Mouse (Mus musculus) stomach, embryonic 14.5 days (tissue): Measurements from ENCODE around the gene Pou6f1. TPM values are rescaled to one million over a fixed set of nuclear protein-coding genes. Genes with fewer than 3 reads are reported as not detected.

ENCODE experiments used
- ATAC-seq: fragments of 200-750 bp; cut with Nextera tagmentation; 2 replicates; pipeline ENCODE4 v1.8.0; 2017; ENCODE audit warnings: low read depth, moderate TSS enrichment; ENCODE audit not compliant: insufficient number of reproducible peaks, insufficient read depth, low FRiP score
- H3K27ac ChIP-seq: fragments of 300-500 bp; sonication (generic); 2 replicates; pipeline ENCODE4 v1.5.1; 2014; ENCODE audit warnings: mild to moderate bottlenecking, low read length, moderate library complexity, mixed read lengths
- H3K27me3 ChIP-seq: fragments of 300-500 bp; sonication (generic); 2 replicates; pipeline ENCODE4 v1.6.1; 2014; ENCODE audit warnings: low read length, control low read depth, mixed read lengths; ENCODE audit not compliant: control insufficient read depth, insufficient read depth
- H3K36me3 ChIP-seq: fragments of 300-500 bp; sonication (generic); 2 replicates; pipeline ENCODE4 v1.6.1; 2014; ENCODE audit warnings: mild to moderate bottlenecking, control low read depth, low read length, moderate library complexity, mixed read lengths; ENCODE audit not compliant: control insufficient read depth, insufficient read depth
- H3K4me1 ChIP-seq: fragments of 300-500 bp; sonication (generic); 2 replicates; pipeline ENCODE4 v1.6.1; 2014; ENCODE audit warnings: low read length, control low read depth, mixed read lengths; ENCODE audit not compliant: control insufficient read depth, insufficient read depth
- H3K4me2 ChIP-seq: fragments of 300-500 bp; sonication (generic); replicated peaks from 2 replicates; pipeline ENCODE4 v1.6.1; 2014; ENCODE audit warnings: low read depth, low read length, control low read depth
- H3K4me3 ChIP-seq: fragments of 300-500 bp; sonication (generic); 2 replicates; pipeline ENCODE4 v1.5.1; 2014; ENCODE audit warnings: low read depth, low read length, control low read depth
- H3K9ac ChIP-seq: fragments of 300-500 bp; sonication (generic); replicated peaks from 2 replicates; pipeline ENCODE4 v1.6.1; 2014; ENCODE audit warnings: low read depth, mild to moderate bottlenecking, control low read depth, low read length, moderate library complexity, mixed read lengths
- H3K9me3 ChIP-seq: fragments of 300-500 bp; sonication (generic); 2 replicates; pipeline ENCODE4 v1.6.1; 2016; ENCODE audit warnings: low read depth, low read length, control low read depth; ENCODE audit not compliant: control insufficient read depth
- WGBS: fragments of 180-500 bp; shearing (Covaris S2); extraction: QIAGEN DNeasy Blood & Tissue Kit; methylation state at CpG from one replicate; pipeline ENCODE4 v1.1.7; 2014; 5-methylcytosine and 5-hydroxymethylcytosine counted together
- polyA plus RNA-seq: library from polyadenylated mRNA; unstranded; fragments of >200 nt; fragmentation: Nextera tagmentation; extraction: Ambion mirVana; gene quantifications from 2 replicates; pipeline ENCODE4 v1.2.1, GENCODE M21; 2014

Gene Pou6f1
- polyA plus RNA-seq: 9.3 and 9.6 TPM in 2 replicates

GRCm38 (mm10) chr15:100599276-100600046 lies at the start of gene Pou6f1:
TSS of gene Pou6f1 (minus strand) at chr15:100599984.
- no peaks in the 10 kb centered on the region for H3K9me3 ChIP-seq
- no peaks in the 10 kb centered on the region for H3K36me3 ChIP-seq
- peak within 1 kb of the TSS; percentile 21; the same call in 1 of the 2 replicates for H3K27ac ChIP-seq
- peak within 1 kb of the TSS; percentile 69 for H3K9ac ChIP-seq
- ATAC-seq: peak; percentile 73; the same call in 1 of the 2 replicates
- peak within 1 kb of the TSS; percentile 74 for H3K4me3 ChIP-seq
- peak within 1 kb of the TSS; percentile 98 for H3K4me2 ChIP-seq
- WGBS: under 1% methylated on average over 71 of the region's 76 CpGs
- H3K27me3 ChIP-seq: no peaks in the 10 kb centered on the region
- H3K4me1 ChIP-seq: 0 out of 2 replicates have a peak, but pooled peaks cover 4% of the 10 kb centered on the region

GRCm38 (mm10) chr15:100646161-100646560 lies 46.4 kb upstream of the Pou6f1 start:
- Histone ChIP-seq H3K4me2 (no peak overlapping the region), H3K27me3 (no peaks in the 10 kb centered on the region), H3K9ac (no peak overlapping the region), H3K9me3 (no peaks in the 10 kb centered on the region), H3K27ac (no peak overlapping the region), H3K4me3 (no peak overlapping the region), H3K4me1 (no peaks in the 10 kb centered on the region), H3K36me3 (no peaks in the 10 kb centered on the region)
- 79% methylated on average over 6 of the region's 6 CpGs for WGBS
- no peak for ATAC-seq

- peaks cover 6% of the 10 kb centered on the region; the same call in 1 of the 2 replicates for H3K27me3 ChIP-seq
- no peak overlapping the region for H3K9ac ChIP-seq
- no peaks in the 10 kb centered on the region for H3K36me3 ChIP-seq
- no peak overlapping the region for H3K4me3 ChIP-seq
- no peak overlapping the region for H3K4me2 ChIP-seq
- no peaks in the 10 kb centered on the region for H3K9me3 ChIP-seq
- no peak overlapping the region for H3K27ac ChIP-seq
- no peak for ATAC-seq
- H3K4me1 ChIP-seq: no peaks in the 10 kb centered on the region
- 91% methylated on average over 7 of the region's 7 CpGs for WGBS
These were observed 42.7 kb upstream of the Pou6f1 start for GRCm38 (mm10) chr15:100642451-100642850.

DNA sequence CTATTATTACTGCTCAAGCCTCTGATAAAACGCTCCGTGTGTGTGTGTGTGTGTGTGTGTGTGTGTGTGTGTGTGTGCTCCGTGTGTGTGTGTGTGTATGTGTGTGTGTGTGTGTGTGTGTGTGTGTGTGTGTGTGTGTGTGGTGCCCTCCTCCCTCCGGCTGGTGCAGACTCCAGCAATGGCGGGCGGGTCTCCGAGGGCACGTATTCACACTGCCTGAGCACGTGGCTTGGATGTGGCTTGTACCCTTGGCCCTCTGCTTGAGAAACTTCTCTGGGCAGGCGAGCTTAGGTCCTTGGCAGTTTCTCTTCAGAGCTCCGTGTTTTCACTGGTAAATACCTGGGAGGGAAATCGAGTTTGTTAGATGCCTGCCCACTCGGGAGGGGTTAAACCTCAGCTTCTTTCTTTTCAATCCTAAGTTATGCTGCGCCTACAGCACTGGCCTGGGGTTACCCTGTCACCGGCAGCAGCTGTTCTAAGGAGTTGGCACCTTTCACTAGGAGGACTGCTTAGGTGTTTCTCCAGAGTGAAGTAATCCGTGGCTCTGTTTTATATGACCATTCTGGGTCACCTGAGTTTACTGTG lies 41.5 kb upstream of the Pou6f1 start:
- H3K9ac ChIP-seq: no peak overlapping the region
- H3K27me3 ChIP-seq: peaks cover 6% of the 10 kb centered on the region; the same call in 1 of the 2 replicates
- no peaks in the 10 kb centered on the region for H3K4me1 ChIP-seq
- WGBS: 70% methylated on average over 15 of the region's 16 CpGs
- no peak overlapping the region for H3K27ac ChIP-seq
- ATAC-seq: no peak
- no peak overlapping the region for H3K4me3 ChIP-seq
- H3K4me2 ChIP-seq: no peak overlapping the region
- no peaks in the 10 kb centered on the region for H3K36me3 ChIP-seq
- H3K9me3 ChIP-seq: no peaks in the 10 kb centered on the region

DNA sequence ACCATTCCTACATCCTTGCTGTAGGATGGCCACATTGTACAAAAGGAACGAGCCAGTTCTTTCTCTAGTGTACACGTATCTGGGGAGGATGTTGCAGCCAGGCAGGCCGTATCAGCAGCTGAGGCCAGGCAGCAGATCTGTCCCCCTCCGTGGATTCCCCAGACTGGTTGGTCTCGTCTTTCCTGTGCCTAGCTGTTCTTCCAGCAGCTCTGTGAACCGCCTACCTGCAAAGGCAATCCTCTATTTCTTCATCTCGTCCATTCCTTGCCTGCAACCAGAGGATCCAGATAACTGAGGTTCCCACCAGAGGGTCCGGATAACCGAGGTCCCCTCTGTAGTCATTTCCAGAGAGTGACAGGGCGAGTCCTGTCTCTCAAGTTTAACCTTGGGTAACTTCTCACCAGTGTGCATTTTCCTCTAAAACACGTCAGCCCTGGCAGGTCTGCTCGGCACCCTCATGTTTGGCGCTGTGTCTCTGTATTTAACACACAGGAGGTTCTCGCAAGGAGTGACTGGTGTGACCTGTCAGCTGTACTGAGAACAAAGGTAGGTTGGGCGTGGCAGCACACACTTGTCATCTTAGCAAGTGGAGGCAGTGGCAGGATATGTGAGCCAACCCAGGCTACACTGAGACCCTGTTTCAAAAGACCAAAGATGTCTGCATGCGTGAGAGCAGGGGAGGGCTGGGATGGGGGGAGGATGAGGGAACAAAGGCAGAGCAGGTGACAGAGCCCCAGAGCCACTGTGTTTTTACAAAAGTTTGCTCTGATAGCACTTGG lies 40.4 kb upstream of the Pou6f1 start:
- no peaks in the 10 kb centered on the region for H3K36me3 ChIP-seq
- H3K27me3 ChIP-seq: peaks cover 9% of the 10 kb centered on the region; the same call in 1 of the 2 replicates
- no peak for ATAC-seq
- H3K4me3 ChIP-seq: no peak overlapping the region
- 62% methylated on average over 16 of the region's 16 CpGs for WGBS
- no peaks in the 10 kb centered on the region for H3K4me1 ChIP-seq
- H3K9me3 ChIP-seq: no peaks in the 10 kb centered on the region
- H3K9ac ChIP-seq: no peak overlapping the region
- no peak overlapping the region for H3K27ac ChIP-seq
- H3K4me2 ChIP-seq: no peak overlapping the region

DNA sequence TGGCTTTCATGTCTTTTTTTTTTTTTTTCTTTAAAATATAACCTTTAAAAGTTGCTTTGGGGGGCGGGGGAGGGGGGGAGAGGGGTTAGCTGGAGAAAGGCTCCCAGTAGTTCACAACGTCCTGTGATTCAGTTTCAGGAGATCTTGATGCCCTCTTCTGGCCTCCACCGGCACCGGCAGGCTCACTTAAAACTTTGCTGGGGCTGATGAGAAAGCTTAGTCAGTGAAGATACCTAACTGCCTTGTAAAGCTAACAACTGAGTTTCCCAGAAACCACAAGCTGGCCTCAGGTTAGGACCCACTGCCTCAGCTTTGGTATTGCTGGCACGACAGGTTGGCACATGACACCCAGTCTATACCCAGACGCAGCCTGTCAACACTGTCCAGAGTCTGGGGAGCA lies 37.9 kb upstream of the Pou6f1 start:
- Histone ChIP-seq H3K27me3 (peaks cover 12% of the 10 kb centered on the region), H3K4me1 (no peaks in the 10 kb centered on the region), H3K4me3 (no peak overlapping the region), H3K9ac (no peak overlapping the region), H3K9me3 (no peaks in the 10 kb centered on the region), H3K36me3 (no peaks in the 10 kb centered on the region), H3K4me2 (peak overlapping the region; percentile 88; the same call in 1 of the 2 replicates), H3K27ac (no peak overlapping the region)
- 18% methylated on average over 6 of the region's 6 CpGs for WGBS
- ATAC-seq: no peak

DNA sequence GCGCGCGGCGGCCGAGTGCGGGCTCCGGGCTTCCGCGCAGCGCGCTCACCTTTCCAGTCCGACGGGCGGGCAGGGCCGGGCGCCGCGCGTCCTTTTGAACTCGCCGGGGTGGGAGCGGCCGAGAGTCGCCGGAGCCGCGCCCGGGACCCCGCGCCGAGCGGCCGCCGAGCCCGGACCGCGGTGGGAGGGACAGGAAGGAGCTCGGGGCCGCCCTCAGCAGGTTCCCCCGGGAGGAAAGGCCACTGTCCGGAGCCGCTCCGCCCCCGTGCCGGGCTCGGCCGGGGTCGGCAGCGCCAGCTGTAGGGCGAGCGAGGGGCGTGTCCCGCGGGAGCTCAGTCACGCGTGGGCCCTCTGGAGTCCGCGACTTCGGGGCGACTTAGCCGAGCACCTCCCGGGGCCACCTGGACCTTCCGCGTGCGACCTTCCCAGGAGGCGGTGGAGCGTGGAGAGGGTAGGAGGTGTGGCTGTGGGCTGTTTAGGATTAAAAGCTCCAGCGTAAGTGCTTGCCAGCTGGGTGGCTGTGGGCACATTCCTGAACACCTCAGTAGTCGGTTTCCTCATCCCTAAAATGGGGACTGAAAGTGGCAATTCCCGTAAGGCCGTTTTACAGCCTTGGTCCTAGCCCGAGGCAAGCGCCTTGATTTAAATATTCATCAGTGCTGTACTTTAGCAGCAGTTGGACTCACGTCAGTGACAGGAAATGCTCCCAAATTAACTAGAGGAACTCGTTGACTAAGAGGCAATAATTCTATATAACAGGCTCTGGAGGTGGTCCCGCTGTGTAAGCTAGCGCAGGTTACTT lies 37.1 kb upstream of the Pou6f1 start, which contains the start of gene Smagp:
TSS of gene Smagp (minus strand) at position 241 of the 802 bp plus-strand sequence.
- H3K9ac ChIP-seq: peak within 1 kb of the TSS; percentile 48
- peak within 1 kb of the TSS; percentile 88 for H3K4me2 ChIP-seq
- H3K36me3 ChIP-seq: no peaks in the 10 kb centered on the region
- ATAC-seq: peak; percentile 46
- no peaks in the 10 kb centered on the region for H3K9me3 ChIP-seq
- H3K4me3 ChIP-seq: peak within 1 kb of the TSS; percentile 47
- peaks cover 12% of the 10 kb centered on the region for H3K27me3 ChIP-seq
- no peaks in the 10 kb centered on the region for H3K4me1 ChIP-seq
- 0 out of 2 replicates have a peak within 1 kb of the TSS, but pooled peaks have one; percentile 11 for H3K27ac ChIP-seq
- WGBS: under 1% methylated on average over 65 of the region's 77 CpGs
